Mouse (Mus musculus): Measurements from ENCODE around the gene Denr.

Denr gene

GRCm38 (mm10) chr5:123973299-123974178, 66.6 kb downstream of the Denr start, which contains the start of gene Hip1r:
Gene Hip1r, plus strand, starts transcription at chr5:123973628.
- DNase-seq: peak; percentile 91 to 96

GRCm38 (mm10) chr5:123974179-123974485, 67.2 kb downstream of the Denr start:
- DNase-seq: no peak

- peak in 1 of 2 experiments; percentile 37 for DNase-seq
Observed at GRCm38 (mm10) chr5:123974616-123975111, 67.7 kb downstream of the Denr start.

- DNase-seq: peak; percentile 49 to 72
Observed at GRCm38 (mm10) chr5:123975668-123976180, 68.7 kb downstream of the Denr start.

- peak; percentile 44 to 49 for DNase-seq
Observed at GRCm38 (mm10) chr5:123977231-123977630, 70.3 kb downstream of the Denr start.

GRCm38 (mm10) chr5:123978131-123978530, 71.2 kb downstream of the Denr start:
- no peak for DNase-seq
